Mouse (Mus musculus) testis, adult 2 months (tissue): Measurements from ENCODE around the gene Inava. TPM values are rescaled to one million over a fixed set of nuclear protein-coding genes. Genes with fewer than 3 reads are reported as not detected.

Experiments
- H3K27ac ChIP-seq: fragments of 200-500 bp; 2 replicates; pipeline ENCODE4 v1.5.1; 2012; ENCODE audit warnings: low read depth, low read length; ENCODE audit not compliant: control insufficient read depth, insufficient read depth
- H3K27me3 ChIP-seq: fragments of 200-500 bp; 2 replicates; pipeline ENCODE4 v1.6.1; 2012; ENCODE audit warnings: mild to moderate bottlenecking, low read length, moderate library complexity; ENCODE audit not compliant: control insufficient read depth, insufficient read depth
- H3K36me3 ChIP-seq: fragments of 200-500 bp; 2 replicates; pipeline ENCODE4 v1.6.1; 2012; ENCODE audit warnings: mild to moderate bottlenecking, low read length; ENCODE audit not compliant: control insufficient read depth, insufficient read depth
- H3K4me1 ChIP-seq: fragments of 200-500 bp; 2 replicates; pipeline ENCODE4 v1.6.1; 2012; ENCODE audit warnings: low read length; ENCODE audit not compliant: control insufficient read depth, insufficient read depth
- H3K4me3 ChIP-seq: fragments of 200-500 bp; 2 replicates; pipeline ENCODE4 v1.5.1; 2012; ENCODE audit warnings: low read depth, mild to moderate bottlenecking, low read length, moderate library complexity, mixed read lengths; ENCODE audit not compliant: control insufficient read depth
- CTCF ChIP-seq: fragments of 200-500 bp; IDR thresholded peaks from 2 replicates; pipeline ENCODE4 v1.5.1; 2012; ENCODE audit warnings: low read depth, mild to moderate bottlenecking, inconsistent platforms, low read length, moderate library complexity; ENCODE audit not compliant: control insufficient read depth, insufficient read depth, insufficient replicate concordance
- POLR2A ChIP-seq: fragments of 200-500 bp; IDR thresholded peaks from 2 replicates; pipeline ENCODE4 v1.6.1; 2012; ENCODE audit warnings: low read depth, mild to moderate bottlenecking, inconsistent platforms, low read length, moderate library complexity; ENCODE audit not compliant: control insufficient read depth
- polyA plus RNA-seq: library from polyadenylated mRNA; depleted of rRNA; stranded (reverse); fragments of >200 nt; gene quantifications from 2 replicates; pipeline ENCODE4 v1.2.3, GENCODE M21; 2012

The Inava gene
- polyA plus RNA-seq, 1 experiment = 23.3 TPM

GRCm38 (mm10) chr1:136222386-136222785, 11.7 kb downstream of the Inava start:
- H3K27ac ChIP-seq = no peak overlapping the region
- H3K27me3 ChIP-seq = no peaks in the 10 kb centered on the region
- H3K4me3 ChIP-seq = no peak overlapping the region
- no peaks in the 10 kb centered on the region for H3K4me1 ChIP-seq
- no peaks in the 10 kb centered on the region for H3K36me3 ChIP-seq
- TF ChIP-seq POLR2A (no peak), CTCF (no peak)

GRCm38 (mm10) chr1:136220037-136220871, 13.8 kb downstream of the Inava start:
- no peak overlapping the region for H3K4me3 ChIP-seq

GRCm38 (mm10) chr1:136214304-136214703, 19.8 kb downstream of the Inava start:
- H3K27me3 ChIP-seq = no peaks in the 10 kb centered on the region
- no peak overlapping the region for H3K27ac ChIP-seq
- H3K36me3 ChIP-seq = no peaks in the 10 kb centered on the region
- TF ChIP-seq POLR2A (no peak), CTCF (no peak)
- no peaks in the 10 kb centered on the region for H3K4me1 ChIP-seq
- H3K4me3 ChIP-seq = peak overlapping the region; percentile 78

More at GRCm38 (mm10) chr1:136220037-136220871, 13.8 kb downstream of the Inava start:
- H3K36me3 ChIP-seq = no peaks in the 10 kb centered on the region
- TF ChIP-seq POLR2A (no peak), CTCF (no peak)
- H3K4me1 ChIP-seq = no peaks in the 10 kb centered on the region
- no peaks in the 10 kb centered on the region for H3K27me3 ChIP-seq
- H3K27ac ChIP-seq = no peak overlapping the region

- H3K27me3 ChIP-seq = no peaks in the 10 kb centered on the region
- H3K4me3 ChIP-seq = peak within 1 kb of the TSS; percentile 41
- H3K36me3 ChIP-seq = no peaks in the 10 kb centered on the region
- H3K4me1 ChIP-seq = no peaks in the 10 kb centered on the region
- TF ChIP-seq POLR2A (peak; percentile 24; the same call in 1 of the 2 replicates), CTCF (peak; percentile 35; the same call in 1 of the 2 replicates)
- H3K27ac ChIP-seq = no peak within 1 kb of the TSS
Observed at GRCm38 (mm10) chr1:136212803-136213202, 21.3 kb downstream of the Inava start, which contains the start of gene Mroh3. Gene Mroh3, minus strand, starts transcription at chr1:136212828.

- Histone ChIP-seq H3K4me3 (no peak overlapping the region), H3K27me3 (no peaks in the 10 kb centered on the region), H3K4me1 (no peaks in the 10 kb centered on the region), H3K36me3 (no peaks in the 10 kb centered on the region), H3K27ac (no peak overlapping the region)
- no peak for TF ChIP-seq CTCF
Observed at GRCm38 (mm10) chr1:136190033-136190432, 44.0 kb downstream of the Inava start.

- Histone ChIP-seq H3K27ac (no peak overlapping the region), H3K36me3 (no peaks in the 10 kb centered on the region), H3K4me1 (peaks cover 4% of the 10 kb centered on the region; the same call in 1 of the 2 replicates), H3K27me3 (no peaks in the 10 kb centered on the region), H3K4me3 (no peak overlapping the region)
- no peak for TF ChIP-seq POLR2A
- TF ChIP-seq CTCF = no peak
Observed at GRCm38 (mm10) chr1:136179511-136180001, 54.5 kb downstream of the Inava start.

- Histone ChIP-seq H3K36me3 (no peaks in the 10 kb centered on the region), H3K4me3 (no peak overlapping the region), H3K4me1 (peaks cover 12% of the 10 kb centered on the region), H3K27ac (no peak overlapping the region), H3K27me3 (no peaks in the 10 kb centered on the region)
- TF ChIP-seq CTCF (no peak), POLR2A (no peak)
Observed at GRCm38 (mm10) chr1:136178741-136179140, 55.3 kb downstream of the Inava start.

GRCm38 (mm10) chr1:136177085-136177484, 57.0 kb downstream of the Inava start:
- H3K36me3 ChIP-seq = no peaks in the 10 kb centered on the region
- H3K4me1 ChIP-seq = peaks cover 17% of the 10 kb centered on the region
- no peak overlapping the region for H3K4me3 ChIP-seq
- H3K27me3 ChIP-seq = no peaks in the 10 kb centered on the region
- TF ChIP-seq CTCF (no peak), POLR2A (no peak)
- H3K27ac ChIP-seq = no peak overlapping the region
